Mouse (Mus musculus) mouse embryonic stem cell (cell line): ENCODE data around the gene Ski.

Experiments used
- in situ Hi-C, 2 experiments: fragments of 300-500 bp; cut with MboI; formaldehyde crosslinking; loops; 1 replicate in 1 of 2; 3 replicates in 1 of 2; pipeline ENCODE4 v1.14.3; 2019 to 2020; ENCODE audit warnings: low sequenced_read_pairs in 2 of 2, low pct_unique_long_range_greater_than_20kb in 1 of 2, mixed read lengths in 1 of 2; ENCODE audit not compliant: unreplicated experiment in 1 of 2

The Ski gene

GRCm38 (mm10) chr4:155238276-155238675, 15.9 kb upstream of the Ski start:
- in situ Hi-C loops, result loop anchor here in 1 of 2 experiments (25.0 kb wide), 1 partner anchor 351 kb away; the partner anchor contains the start of gene Fam213b

DNA sequence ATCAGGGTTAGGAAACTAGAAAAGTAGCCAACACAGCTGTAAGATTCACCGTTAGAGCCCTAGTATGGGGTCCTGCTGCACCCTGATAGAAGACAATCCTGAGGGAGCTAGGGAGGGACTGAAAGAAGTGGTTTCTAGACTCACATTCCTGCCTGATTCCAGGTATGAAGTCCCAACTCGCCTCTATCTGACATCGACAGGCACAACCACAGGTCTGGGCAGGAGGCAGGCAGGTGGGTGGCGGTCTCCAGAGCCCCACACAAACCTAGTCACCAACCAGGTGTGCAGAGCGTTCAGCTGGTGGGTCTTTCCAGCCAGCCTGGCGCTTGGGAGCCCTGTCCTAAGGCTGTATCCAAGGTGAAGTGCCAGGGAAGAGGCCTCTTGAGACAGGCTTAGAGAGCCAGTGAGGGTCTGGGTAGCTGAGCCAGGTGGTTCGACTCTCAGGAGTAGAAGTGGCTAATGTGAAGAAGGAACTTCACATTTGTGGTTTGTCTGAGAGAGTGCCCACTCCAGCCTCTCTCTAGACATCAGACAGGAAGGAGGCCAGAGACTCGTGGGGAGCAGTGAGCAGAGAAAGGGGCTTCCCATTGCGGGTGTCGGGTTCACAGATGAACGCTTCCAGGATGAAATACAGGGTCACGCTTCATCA, 14.5 kb upstream of the Ski start:
- in situ Hi-C loops, result loop anchor here in 1 of 2 experiments (25.0 kb wide), 1 partner anchor 350 kb away; the partner anchor contains the start of gene Fam213b

DNA sequence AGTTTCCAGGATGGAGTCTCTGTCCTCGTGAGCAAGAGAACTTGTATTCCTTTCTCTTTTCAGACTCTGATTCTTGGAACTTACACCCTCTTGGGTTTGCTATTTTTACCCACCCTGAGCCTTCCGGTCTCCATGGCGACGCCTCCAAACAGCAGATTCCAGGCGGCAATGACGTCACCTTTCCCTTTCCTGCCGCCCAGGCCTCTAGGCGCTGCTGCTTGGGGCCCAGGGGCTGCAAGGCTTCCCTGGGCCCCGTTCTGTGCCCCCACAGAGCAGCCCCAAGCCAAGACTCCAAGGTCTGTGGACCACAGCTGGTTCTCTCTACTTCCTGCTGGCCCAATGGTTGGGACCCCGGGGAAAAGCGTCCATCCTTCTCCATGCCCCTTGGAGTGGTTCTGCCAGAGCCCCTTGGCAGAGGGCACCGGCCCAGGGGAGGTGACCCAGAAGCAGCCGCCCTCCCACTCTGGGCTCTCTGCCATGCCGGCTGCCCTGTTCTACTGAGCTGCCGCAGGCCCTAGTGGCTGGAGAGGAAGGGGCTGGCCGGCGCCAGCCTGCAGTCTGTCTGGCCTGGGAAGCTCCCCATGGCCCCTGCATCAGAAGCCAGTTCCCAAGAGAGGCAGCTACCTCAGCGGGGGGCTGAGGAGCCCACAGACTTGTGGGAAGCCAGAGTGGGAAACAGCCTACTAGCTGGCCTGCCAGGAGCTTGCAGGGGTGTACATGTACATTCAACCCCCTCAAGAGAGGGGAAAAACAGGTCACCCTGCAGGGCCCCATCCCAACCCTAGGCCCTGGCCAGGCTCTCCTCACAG, 13.1 kb upstream of the Ski start:
- in situ Hi-C loops, result loop anchor here in 1 of 2 experiments (25.0 kb wide), 1 partner anchor 348 kb away; the partner anchor contains the start of gene Fam213b

GRCm38 (mm10) chr4:155234371-155235310, 12.2 kb upstream of the Ski start:
- in situ Hi-C loops, result loop anchor here in 1 of 2 experiments (25.0 kb wide), 1 partner anchor 347 kb away; the partner anchor contains the start of gene Fam213b

GRCm38 (mm10) chr4:155233878-155234277, 11.5 kb upstream of the Ski start:
- in situ Hi-C loops, result loop anchor here in 1 of 2 experiments (25.0 kb wide), 1 partner anchor 347 kb away; the partner anchor contains the start of gene Fam213b

- in situ Hi-C loops, result loop anchor here in 1 of 2 experiments (25.0 kb wide), 1 partner anchor 341 kb away; the partner anchor contains the start of gene Fam213b
These were observed 6.1 kb upstream of the Ski start for GRCm38 (mm10) chr4:155228461-155228860.

- in situ Hi-C loops, result loop anchor here in 1 of 2 experiments (25.0 kb wide), 1 partner anchor 341 kb away; the partner anchor contains the start of gene Fam213b
These were observed 5.6 kb upstream of the Ski start for GRCm38 (mm10) chr4:155227986-155228385.

DNA sequence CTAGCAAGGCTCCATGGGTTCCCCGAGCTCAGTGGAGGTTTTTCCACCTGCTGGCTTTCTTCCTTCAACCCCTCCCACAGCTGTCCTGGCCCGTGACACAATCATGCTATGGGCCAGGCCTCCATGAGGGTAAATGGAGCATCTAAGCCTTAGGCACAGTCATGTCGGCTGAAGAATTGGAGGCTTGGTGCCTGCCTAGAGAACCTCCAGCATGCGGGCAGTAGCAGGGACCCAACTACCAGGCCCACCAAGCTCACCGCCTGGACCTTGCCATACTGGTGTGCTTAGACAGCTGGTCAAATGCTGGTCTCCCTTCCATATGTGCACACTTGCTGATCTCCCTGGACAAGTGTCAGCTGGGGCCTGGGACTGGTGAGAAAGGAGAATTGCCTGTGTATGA, 3.5 kb upstream of the Ski start:
- in situ Hi-C loops, result loop anchor here in 1 of 2 experiments (25.0 kb wide), 1 partner anchor 339 kb away; the partner anchor contains the start of gene Fam213b

DNA sequence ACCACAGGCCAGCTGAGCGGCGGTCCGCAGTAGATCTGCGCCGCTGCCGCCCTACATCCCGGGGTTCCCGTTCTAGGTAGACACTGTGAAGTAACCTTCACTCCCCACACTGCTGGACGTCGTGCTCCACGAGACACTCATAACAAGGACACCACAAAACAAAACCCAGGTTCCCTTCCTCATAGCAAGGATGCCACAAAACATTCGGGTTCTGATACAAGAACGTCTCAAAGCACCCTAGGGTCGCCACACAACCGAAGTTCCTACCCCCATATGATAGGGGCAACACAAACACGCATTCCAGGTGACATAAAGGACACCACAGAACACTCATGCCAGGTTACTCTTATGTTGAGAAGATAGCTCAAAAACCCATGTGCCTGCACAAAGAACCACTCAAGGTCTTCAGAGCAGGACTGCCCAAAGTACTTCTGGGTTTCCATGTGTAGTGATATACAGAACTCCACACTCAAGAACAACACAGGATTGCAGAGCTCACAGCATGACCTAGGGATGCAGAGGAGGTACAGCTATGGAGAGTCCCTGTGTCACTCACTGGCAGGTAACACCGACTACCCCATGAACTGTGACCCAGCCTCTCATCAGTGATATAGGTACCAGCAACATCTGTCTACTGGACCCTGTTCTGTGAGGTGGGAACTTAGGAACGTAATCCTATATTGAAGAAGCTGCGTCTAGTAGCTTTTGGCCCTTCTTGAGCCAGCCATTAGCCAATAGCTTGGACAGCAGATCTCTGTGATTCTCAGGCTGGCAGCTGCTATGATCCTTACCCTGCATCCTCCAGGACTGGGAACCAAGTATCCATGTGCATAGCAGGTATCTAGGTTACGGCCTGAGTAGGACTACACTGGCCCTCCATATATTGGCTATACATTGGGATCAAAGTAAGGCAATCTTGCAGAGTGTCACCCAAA, 1.5 kb upstream of the Ski start:
- in situ Hi-C loops, result no loop called here

DNA sequence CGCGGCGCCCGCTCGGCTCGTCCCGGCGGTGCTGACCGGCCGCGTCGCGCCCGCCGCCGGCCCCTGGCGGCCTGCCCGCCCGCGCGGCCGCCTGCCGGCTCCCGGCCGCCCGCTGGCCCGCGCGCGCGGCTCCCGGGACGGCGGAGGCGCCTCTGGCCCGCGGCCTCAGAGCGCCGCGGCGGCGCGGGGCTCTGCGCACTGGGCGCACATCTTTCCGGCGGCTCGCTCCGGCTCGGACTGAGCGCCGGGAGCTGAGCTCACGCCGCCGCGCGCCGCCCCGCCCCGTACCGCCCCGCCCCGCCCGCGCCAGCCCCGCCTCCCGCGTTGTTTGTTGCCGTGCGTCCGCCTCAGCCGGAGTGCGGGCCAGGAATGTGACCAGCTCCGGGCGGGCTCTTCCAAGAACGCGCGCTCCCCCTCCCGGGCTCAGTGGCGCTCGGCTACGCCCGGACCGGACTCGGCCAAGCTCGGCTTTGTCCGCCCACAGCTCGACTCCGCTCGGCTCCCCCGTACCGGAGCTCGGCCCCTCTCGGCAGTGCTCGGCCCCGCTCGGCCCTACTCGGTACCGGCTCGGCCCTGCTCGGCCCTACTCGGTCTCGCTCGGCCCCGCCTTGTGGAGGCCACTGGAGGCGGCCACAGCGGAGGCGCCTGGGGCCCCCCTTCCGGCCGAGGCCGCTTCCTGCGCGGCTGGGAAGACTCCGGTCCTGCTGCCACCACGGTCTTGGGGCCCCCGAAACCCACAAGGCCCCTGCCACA, 625 bp upstream of the Ski start:
- in situ Hi-C loops, result no loop called here

GRCm38 (mm10) chr4:155221599-155222551, 517 bp downstream of the Ski start:
- in situ Hi-C loops, result no loop called here

GRCm38 (mm10) chr4:155221106-155221505, 1.3 kb downstream of the Ski start:
- in situ Hi-C loops, result no loop called here

DNA sequence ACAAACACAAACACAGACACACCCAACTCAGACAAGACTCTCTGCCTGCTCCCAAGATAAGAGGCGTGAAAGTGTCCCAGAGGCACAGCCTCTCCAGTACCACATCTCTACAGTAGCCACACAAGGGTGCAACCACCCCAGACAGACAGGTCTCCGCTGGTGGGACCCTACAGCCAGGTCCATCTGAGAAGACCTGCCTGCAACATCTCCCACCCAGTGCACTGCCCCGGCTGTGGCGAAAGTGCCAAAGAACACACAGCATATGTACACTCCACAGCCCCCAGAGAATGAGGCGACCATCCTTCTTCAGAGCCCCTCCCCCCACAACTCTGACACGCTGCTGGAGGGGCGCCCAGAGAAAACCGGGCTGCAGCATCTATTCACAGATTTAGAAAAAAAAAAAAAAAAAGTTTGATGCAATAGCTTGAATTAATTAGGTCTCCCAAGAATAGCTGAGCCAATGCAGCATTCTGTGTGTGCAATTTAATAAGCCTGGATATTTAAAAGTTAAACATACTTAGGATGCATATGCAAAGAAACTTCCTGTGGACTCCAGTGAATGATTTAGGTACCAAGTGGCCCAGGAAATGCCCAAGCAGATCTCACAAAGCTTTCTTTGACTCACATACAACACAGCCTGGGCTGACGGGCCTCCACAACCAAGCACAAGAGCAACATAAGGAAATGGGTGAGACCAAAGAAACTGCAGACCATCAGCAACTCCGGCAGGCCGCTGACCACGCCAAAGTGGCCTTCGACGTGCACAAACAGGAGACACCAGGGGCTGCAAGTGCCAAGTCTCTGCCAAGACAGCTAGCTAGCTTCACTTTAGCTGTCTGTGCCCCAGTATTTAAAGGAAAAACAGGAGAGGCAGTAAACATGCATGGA, 1.9 kb downstream of the Ski start:
- in situ Hi-C loops, result no loop called here

- in situ Hi-C loops, result no loop called here
These were observed 2.9 kb downstream of the Ski start for GRCm38 (mm10) chr4:155219271-155220212.
